Mouse (Mus musculus): ENCODE measurements around the gene Tmem189. TPM values are rescaled to one million over a fixed set of nuclear protein-coding genes. Genes with fewer than 3 reads are reported as not detected.

Gene Tmem189
- total and polyA plus RNA-seq, 3 experiments: 21.7 to 46.5 TPM; not detected in 1

DNA sequence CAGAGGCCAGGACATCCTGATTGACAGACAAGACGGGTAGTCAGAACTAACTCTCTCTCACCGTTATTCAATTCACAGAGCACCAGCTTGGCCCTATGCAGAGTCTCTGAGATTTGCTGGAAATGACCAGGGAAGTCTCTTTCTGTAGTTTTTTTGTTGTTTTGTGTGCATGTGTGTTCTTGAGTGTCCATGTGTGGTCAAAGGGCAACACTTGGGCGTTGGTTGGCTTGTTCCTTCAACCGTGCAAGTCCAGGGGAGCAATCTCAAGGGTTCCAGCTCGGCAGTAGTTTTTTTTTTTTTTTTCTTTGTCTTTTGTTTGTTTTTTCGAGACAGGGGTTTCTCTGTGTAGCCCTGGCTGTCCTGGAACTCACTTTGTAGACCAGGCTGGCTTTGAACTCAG, 26.9 kb downstream of the Tmem189 start:
- Histone ChIP-seq H3K27me3 (ENCODE audit: control insufficient read depth in 1 of 2, insufficient read depth in 2 of 2, low read length in 2 of 2) (peaks cover 0 to 1% of the 10 kb centered on the region in 2 experiments; a peak in 1 of 4 replicates), H3K9ac (ENCODE audit: control insufficient read depth, low read depth, low read length, poor library complexity, severe bottlenecking) (no peak overlapping the region), H3K36me3 (ENCODE audit: control insufficient read depth in 1 of 2, insufficient read depth in 2 of 2, low read length in 2 of 2) (peaks cover 0 to 2% of the 10 kb centered on the region in 2 experiments; a peak in 1 of 4 replicates), H3K4me1 (ENCODE audit: control insufficient read depth in 1 of 2, insufficient read depth in 2 of 2, low read length in 2 of 2) (peaks cover 0 to 16% of the 10 kb centered on the region in 2 experiments; a peak in 3 of 4 replicates), H3K27ac (ENCODE audit: control insufficient read depth, low read depth, low read length) (no peak overlapping the region), H3K79me2 (ENCODE audit: control insufficient read depth, insufficient read depth, low read length, poor library complexity) (peaks cover 10% of the 10 kb centered on the region), H3K4me3 (ENCODE audit: control insufficient read depth in 1 of 2, insufficient read depth in 1 of 2, low read depth in 2 of 2, low read length in 2 of 2) (no peak overlapping the region), H3K9me3 (replicated peaks; ENCODE audit: insufficient read depth, low read length) (no peaks in the 10 kb centered on the region)
- DNase-seq (ENCODE audit: low read depth, low spot score): no peak
- no peak for TF ChIP-seq HCFC1 (IDR thresholded peaks at IDR 0.05; ENCODE audit: low read depth, low read length)
- no peak for TF ChIP-seq MXI1 (IDR thresholded peaks at IDR 0.05; ENCODE audit: low read depth, low read length)
- TF ChIP-seq MAFK (IDR thresholded peaks at IDR 0.05; ENCODE audit: borderline replicate concordance, low read depth, low read length): no peak

GRCm38 (mm10) chr2:167661270-167662203, 28.1 kb downstream of the Tmem189 start, which contains the start of gene Gm20431:
TSS of gene Gm20431 (minus strand) at chr2:167661496.
- H3K9ac ChIP-seq (ENCODE audit: control insufficient read depth, low read depth, low read length, poor library complexity, severe bottlenecking): peak within 1 kb of the TSS; percentile 85
- H3K4me1 ChIP-seq (ENCODE audit: control insufficient read depth in 1 of 2, insufficient read depth in 2 of 2, low read length in 2 of 2): peaks cover 0 to 16% of the 10 kb centered on the region in 2 experiments; a peak in 3 of 4 replicates
- peaks cover 10% of the 10 kb centered on the region for H3K79me2 ChIP-seq (ENCODE audit: control insufficient read depth, insufficient read depth, low read length, poor library complexity)
- 0 out of 2 replicates have a peak within 1 kb of the TSS, but pooled peaks have one; percentile 7 for H3K27ac ChIP-seq (ENCODE audit: control insufficient read depth, low read depth, low read length)
- H3K4me3 ChIP-seq (ENCODE audit: control insufficient read depth in 1 of 2, insufficient read depth in 1 of 2, low read depth in 2 of 2, low read length in 2 of 2): peak within 1 kb of the TSS; percentile 76 to 82
- H3K27me3 ChIP-seq (ENCODE audit: control insufficient read depth in 1 of 2, insufficient read depth in 2 of 2, low read length in 2 of 2): peaks cover 0 to 1% of the 10 kb centered on the region in 2 experiments; a peak in 1 of 4 replicates
- H3K36me3 ChIP-seq (ENCODE audit: control insufficient read depth in 1 of 2, insufficient read depth in 2 of 2, low read length in 2 of 2): peaks cover 0 to 2% of the 10 kb centered on the region in 2 experiments; a peak in 1 of 4 replicates
- DNase-seq (ENCODE audit: low read depth, low spot score): peak; percentile 94
- no peaks in the 10 kb centered on the region for H3K9me3 ChIP-seq (replicated peaks; ENCODE audit: insufficient read depth, low read length)
- peak; percentile 42; the same call in 1 of the 2 replicates for TF ChIP-seq MXI1 (IDR thresholded peaks at IDR 0.05; ENCODE audit: low read depth, low read length)
- no peak for TF ChIP-seq RCOR1 (IDR thresholded peaks at IDR 0.05; ENCODE audit: low read depth, low read length)
- TF ChIP-seq ZNF384 (IDR thresholded peaks at IDR 0.05; ENCODE audit: low read depth, low read length): no peak
- peak; percentile 18 for TF ChIP-seq MAX (IDR thresholded peaks at IDR 0.05; ENCODE audit: low read length)
- TF ChIP-seq SMC3 (IDR thresholded peaks at IDR 0.05; ENCODE audit: low read depth, low read length): no peak
- no peak for TF ChIP-seq TBP (IDR thresholded peaks at IDR 0.05; ENCODE audit: low read depth, low read length)
- no peak for TF ChIP-seq ETS1 (IDR thresholded peaks at IDR 0.05; ENCODE audit: low read depth, low read length)
- peak; percentile 85 to 89 for TF ChIP-seq POLR2A (IDR thresholded peaks at IDR 0.05; ENCODE audit: control insufficient read depth in 1 of 2, insufficient read depth in 1 of 2, low read depth in 1 of 2, low read length in 2 of 2, poor library complexity in 1 of 2)
- no peak for TF ChIP-seq BHLHE40 (IDR thresholded peaks at IDR 0.05; ENCODE audit: borderline replicate concordance, low read depth, low read length)
- TF ChIP-seq TCF12 (IDR thresholded peaks at IDR 0.05; ENCODE audit: low read depth, low read length): peak; percentile 36; the same call in 1 of the 2 replicates
- no peak; the same call in 1 of the 2 replicates for TF ChIP-seq SIN3A (IDR thresholded peaks at IDR 0.05; ENCODE audit: low read length)
- TF ChIP-seq ELF1 (IDR thresholded peaks at IDR 0.05; ENCODE audit: low read depth, low read length): peak; percentile 54; the same call in 1 of the 2 replicates
- no peak for TF ChIP-seq CHD2 (IDR thresholded peaks at IDR 0.05; ENCODE audit: low read length)
- no peak for TF ChIP-seq MYB (IDR thresholded peaks at IDR 0.05; ENCODE audit: low read depth, low read length)
- TF ChIP-seq CHD1 (IDR thresholded peaks at IDR 0.05; ENCODE audit: low read depth, low read length): no peak
- peak; percentile 65 for TF ChIP-seq NELFE (IDR thresholded peaks at IDR 0.05; ENCODE audit: low read depth, low read length)
- no peak for TF ChIP-seq MEF2A (IDR thresholded peaks at IDR 0.05; ENCODE audit: extremely low read depth, insufficient replicate concordance, low read depth, low read length, poor library complexity, severe bottlenecking)
- TF ChIP-seq HCFC1 (IDR thresholded peaks at IDR 0.05; ENCODE audit: low read depth, low read length): peak; percentile 29
- no peak for TF ChIP-seq USF1 (IDR thresholded peaks at IDR 0.05; ENCODE audit: low read depth, low read length)
- no peak for TF ChIP-seq POLR2AphosphoS5 (IDR thresholded peaks at IDR 0.05; ENCODE audit: borderline replicate concordance, low read depth, low read length)
- TF ChIP-seq RAD21 (IDR thresholded peaks at IDR 0.05; ENCODE audit: low read depth, low read length): no peak
- no peak for TF ChIP-seq ZKSCAN1 (IDR thresholded peaks at IDR 0.05; ENCODE audit: low read depth, low read length)
- TF ChIP-seq ZC3H11A (IDR thresholded peaks at IDR 0.05; ENCODE audit: low read depth, low read length): no peak
- no peak for TF ChIP-seq GABPA (IDR thresholded peaks at IDR 0.05; ENCODE audit: low read depth, low read length)
- TF ChIP-seq MYC (IDR thresholded peaks at IDR 0.05; ENCODE audit: low read depth, low read length): no peak
- TF ChIP-seq ZMIZ1 (IDR thresholded peaks at IDR 0.05; ENCODE audit: low read depth, low read length): 0 out of 2 replicates have a peak, but pooled peaks have one; percentile 28
- TF ChIP-seq NRF1 (IDR thresholded peaks at IDR 0.05; ENCODE audit: insufficient read depth, low read depth, low read length, poor library complexity, severe bottlenecking): peak; percentile 48; the same call in 1 of the 2 replicates

All from MEL (cell line).